Mouse (Mus musculus): ENCODE results near the gene Zdhhc23. TPM values are rescaled to one million over a fixed set of nuclear protein-coding genes. Genes with fewer than 3 reads are reported as not detected.

Gene Zdhhc23
- polyA plus RNA-seq (2015; fragmentation: Illumina TruSeq; extraction: RNeasy Lipid Tissue Mini Kit (QIAGEN cat#74804); ENCODE audit: low read depth, low replicate concordance) = 15.5 TPM

DNA sequence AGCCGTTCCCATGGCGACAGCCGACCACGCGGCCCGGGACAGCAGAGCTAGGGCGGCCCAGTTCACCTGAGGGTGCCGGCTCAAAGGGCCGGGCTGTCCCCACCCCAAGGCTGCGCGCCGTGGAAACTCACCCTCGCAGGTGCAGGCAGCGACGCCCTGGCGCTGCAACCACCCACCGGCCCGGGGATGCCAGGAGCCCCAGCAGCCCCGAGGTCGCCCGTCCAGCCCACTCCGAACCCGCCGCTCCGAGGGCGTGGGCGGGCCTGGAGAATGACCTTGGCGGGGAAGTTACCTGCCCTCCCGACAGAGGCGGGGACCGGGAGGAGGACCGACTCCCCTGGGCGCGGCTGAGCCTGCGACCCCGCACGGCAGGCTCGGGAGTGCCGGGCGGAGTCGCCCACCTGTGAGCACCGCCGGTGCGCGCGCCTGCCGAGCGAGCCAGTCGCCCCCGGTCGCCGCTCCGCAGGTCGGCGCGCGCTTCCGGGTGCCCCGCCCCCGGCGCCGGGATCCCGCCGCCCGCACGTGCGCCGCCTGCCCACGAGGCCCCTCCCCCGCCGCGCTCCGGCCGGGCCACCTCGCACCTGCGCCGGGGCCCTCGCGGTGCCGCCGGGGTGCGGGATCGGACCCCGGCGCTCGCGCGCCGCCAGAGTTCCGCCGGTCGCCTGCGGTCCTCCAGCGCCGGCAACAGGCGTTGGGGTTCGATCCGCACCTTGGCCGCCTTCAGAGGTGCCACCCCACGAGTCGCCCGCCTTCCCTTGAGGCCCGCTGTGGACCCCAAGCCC lies at the start of gene Zdhhc23:
TSS of gene Zdhhc23 (minus strand) at position 464 of the 782 bp plus-strand sequence.

DNA sequence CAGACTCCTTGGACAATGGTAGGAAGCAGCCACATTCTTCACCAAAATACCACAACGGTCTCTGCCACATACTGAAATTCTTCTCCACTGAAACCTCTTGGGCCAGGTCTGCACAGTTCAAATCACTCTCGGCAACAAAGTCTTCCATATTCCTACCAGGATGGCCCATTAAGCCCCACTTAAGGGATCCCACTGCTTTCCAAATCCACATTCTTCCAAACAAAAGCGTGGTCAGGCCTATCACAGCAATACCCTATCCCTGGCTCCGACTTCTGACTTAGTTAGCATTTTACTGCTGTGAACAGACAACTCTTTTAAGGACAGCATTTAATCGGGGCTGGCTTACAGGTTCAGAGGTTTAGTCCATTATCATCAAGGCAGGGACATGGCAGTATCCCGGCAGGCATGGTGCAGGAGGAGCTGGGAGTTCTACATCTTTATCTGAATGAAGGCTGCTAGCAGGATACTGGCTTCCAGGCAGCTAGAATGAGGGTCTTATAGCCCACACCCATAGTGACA lies 53.2 kb downstream of the Zdhhc23 start, which contains the start of gene Qtrt2:
TSS of gene Qtrt2 (minus strand) at position 469 of the 519 bp plus-strand sequence.

Other genes starting within 250 kb of the Zdhhc23 start
- not detected for gene Drd3, start 225.8 kb downstream of the Zdhhc23 start, polyA plus RNA-seq (2015; fragmentation: Illumina TruSeq; extraction: RNeasy Lipid Tissue Mini Kit (QIAGEN cat#74804); ENCODE audit: low read depth, low replicate concordance)
- gene Ccdc191, start 90.0 kb downstream of the Zdhhc23 start, polyA plus RNA-seq (2015; fragmentation: Illumina TruSeq; extraction: RNeasy Lipid Tissue Mini Kit (QIAGEN cat#74804); ENCODE audit: low read depth, low replicate concordance) = 8.3 TPM
- gene Qtrt2, start 53.0 kb downstream of the Zdhhc23 start, polyA plus RNA-seq (2015; fragmentation: Illumina TruSeq; extraction: RNeasy Lipid Tissue Mini Kit (QIAGEN cat#74804); ENCODE audit: low read depth, low replicate concordance) = 22.1 TPM
- gene Gramd1c, start 83.6 kb upstream of the Zdhhc23 start, polyA plus RNA-seq (2015; fragmentation: Illumina TruSeq; extraction: RNeasy Lipid Tissue Mini Kit (QIAGEN cat#74804); ENCODE audit: low read depth, low replicate concordance) = 1.7 TPM
- gene Atp6v1a, start 159.9 kb upstream of the Zdhhc23 start, polyA plus RNA-seq (2015; fragmentation: Illumina TruSeq; extraction: RNeasy Lipid Tissue Mini Kit (QIAGEN cat#74804); ENCODE audit: low read depth, low replicate concordance) = 349 TPM
- gene Naa50, start 160.0 kb upstream of the Zdhhc23 start, polyA plus RNA-seq (2015; fragmentation: Illumina TruSeq; extraction: RNeasy Lipid Tissue Mini Kit (QIAGEN cat#74804); ENCODE audit: low read depth, low replicate concordance) = 60.2 TPM
- 14.6 TPM for gene Usf3, start 193.5 kb upstream of the Zdhhc23 start, polyA plus RNA-seq (2015; fragmentation: Illumina TruSeq; extraction: RNeasy Lipid Tissue Mini Kit (QIAGEN cat#74804); ENCODE audit: low read depth, low replicate concordance)